Mouse (Mus musculus): ENCODE results near the gene Trip6.

DNA sequence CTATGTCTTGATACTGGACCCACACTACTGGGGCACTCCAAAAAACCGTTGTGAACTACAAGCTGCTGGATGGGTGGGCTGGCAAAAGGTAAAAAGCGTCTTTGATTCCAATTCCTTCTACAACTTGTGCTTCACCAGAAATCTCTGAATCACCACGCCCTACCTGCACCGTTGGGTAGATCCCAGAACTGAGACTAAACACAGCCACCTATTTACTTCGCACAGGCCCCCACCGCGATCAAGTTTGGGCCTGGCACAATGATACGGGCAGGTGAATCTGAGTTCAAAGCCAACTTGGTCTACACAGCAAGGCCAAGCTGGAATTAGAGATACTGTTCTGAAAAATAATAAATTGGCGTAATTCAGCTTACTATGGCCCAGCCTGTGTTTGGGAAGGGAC is 18.9 kb downstream of the Trip6 start:
- TF ChIP-seq POLR2A (IDR thresholded peaks at IDR 0.05; ENCODE audit: borderline replicate concordance, control insufficient read depth, low read depth, low read length), result no peak
- no peak for TF ChIP-seq CTCF (IDR thresholded peaks at IDR 0.05; ENCODE audit: control insufficient read depth, insufficient read depth, low read length)

Measured in bone marrow, adult 2 months (tissue).